Mouse (Mus musculus): ENCODE measurements at regions not wholly inside any gene's neighbourhood (a gene's known extent, or its start where the extent isn't known, plus 50 kb on each side); places are given as distances from the start of the nearest gene placed in this dataset.

DNA sequence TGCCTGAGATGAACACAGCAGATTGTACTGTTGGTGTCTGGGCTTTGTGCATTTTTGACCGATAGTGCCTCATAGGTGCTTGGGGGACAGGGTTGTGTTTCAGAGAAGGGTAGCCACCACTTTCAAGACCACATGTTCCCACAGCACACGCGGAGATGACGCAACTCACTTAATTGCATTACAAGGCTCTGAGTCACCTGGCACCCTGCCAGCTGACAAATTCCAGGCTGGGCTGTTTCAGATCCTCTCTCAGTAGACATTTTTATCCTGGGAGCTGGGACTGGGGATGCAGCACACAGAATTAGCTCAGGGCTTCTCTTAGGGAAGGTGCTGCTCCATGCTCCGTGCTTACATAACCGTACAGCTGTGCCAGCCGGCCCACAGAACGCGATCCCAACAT, 83.1 kb upstream of the Nap1l1 start:
- Histone ChIP-seq H3K9me3 (ENCODE audit: control insufficient read depth, insufficient read depth, low read depth, low read length) (no peaks in the 10 kb centered on the region), H3K36me3 (ENCODE audit: control insufficient read depth, insufficient read depth, low read length, poor library complexity, severe bottlenecking) (no peaks in the 10 kb centered on the region), H3K4me3 (ENCODE audit: insufficient read depth in 1 of 2, low read depth in 1 of 2, low read length in 2 of 2, poor library complexity in 1 of 2, severe bottlenecking in 1 of 2) (no peak overlapping the region), H3K4me1 (ENCODE audit: control insufficient read depth in 2 of 2, insufficient read depth in 2 of 2, low read length in 2 of 2, poor library complexity in 1 of 2) (0 out of 4 replicates have a peak, but pooled peaks cover 0 to 2% of the 10 kb centered on the region in 2 experiments), H3K27ac (ENCODE audit: insufficient read depth, low read depth, low read length, poor library complexity, severe bottlenecking) (no peak overlapping the region), H3K9ac (ENCODE audit: insufficient read depth, low read depth, low read length, poor library complexity, severe bottlenecking) (no peak overlapping the region)
- DNase-seq (ENCODE audit: low read depth, low spot score) = peak; percentile 68
- in situ Hi-C loops (cut with MboI; ENCODE audit: low sequenced_read_pairs in 2 of 2, unreplicated experiment in 2 of 2) = no loop called here
- TF ChIP-seq CHD2 (IDR thresholded peaks at IDR 0.05; ENCODE audit: low read depth, low read length) (no peak), ZNF384 (IDR thresholded peaks at IDR 0.05; ENCODE audit: low read depth, low read length) (no peak), ZC3H11A (IDR thresholded peaks at IDR 0.05; ENCODE audit: borderline replicate concordance, low read depth, low read length) (no peak), MAFK (IDR thresholded peaks at IDR 0.05; ENCODE audit: insufficient read depth, low read depth, low read length) (no peak), HCFC1 (IDR thresholded peaks at IDR 0.05; ENCODE audit: borderline replicate concordance, insufficient read depth, low read length) (no peak)

DNA sequence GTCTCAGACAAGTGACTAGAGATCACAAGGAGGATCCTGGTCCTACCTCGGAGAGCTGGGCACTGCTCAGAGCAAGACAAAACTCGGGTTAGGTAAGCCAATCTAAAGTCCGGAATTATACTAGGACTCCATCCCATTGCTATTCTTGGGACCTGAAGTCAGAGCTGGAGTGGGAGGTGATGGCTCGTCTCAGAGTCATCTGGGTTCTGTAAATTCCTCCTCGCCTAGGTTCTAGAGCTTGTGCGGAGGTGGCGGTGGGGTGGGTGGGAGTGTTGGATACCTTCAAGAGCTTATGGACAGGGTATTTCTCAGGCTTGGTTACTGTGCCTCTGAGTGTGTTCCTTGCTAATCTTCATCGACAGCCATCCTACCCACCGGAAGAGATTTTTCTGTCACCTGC, 78.6 kb upstream of the Nap1l1 start:
- H3K36me3 ChIP-seq (ENCODE audit: control insufficient read depth, insufficient read depth, low read length, poor library complexity, severe bottlenecking) = no peaks in the 10 kb centered on the region
- in situ Hi-C loops (cut with MboI; ENCODE audit: low sequenced_read_pairs in 2 of 2, unreplicated experiment in 2 of 2) = no loop called here
- no peak for DNase-seq (ENCODE audit: low read depth, low spot score)
- no peak overlapping the region for H3K4me3 ChIP-seq (ENCODE audit: insufficient read depth in 1 of 2, low read depth in 1 of 2, low read length in 2 of 2, poor library complexity in 1 of 2, severe bottlenecking in 1 of 2)
- no peaks in the 10 kb centered on the region for H3K9me3 ChIP-seq (ENCODE audit: control insufficient read depth, insufficient read depth, low read depth, low read length)
- no peak overlapping the region for H3K9ac ChIP-seq (ENCODE audit: insufficient read depth, low read depth, low read length, poor library complexity, severe bottlenecking)
- TF ChIP-seq ZC3H11A (IDR thresholded peaks at IDR 0.05; ENCODE audit: borderline replicate concordance, low read depth, low read length) (no peak), HCFC1 (IDR thresholded peaks at IDR 0.05; ENCODE audit: borderline replicate concordance, insufficient read depth, low read length) (no peak), ZNF384 (IDR thresholded peaks at IDR 0.05; ENCODE audit: low read depth, low read length) (no peak), MAFK (IDR thresholded peaks at IDR 0.05; ENCODE audit: insufficient read depth, low read depth, low read length) (no peak), CHD2 (IDR thresholded peaks at IDR 0.05; ENCODE audit: low read depth, low read length) (no peak)
- H3K27ac ChIP-seq (ENCODE audit: insufficient read depth, low read depth, low read length, poor library complexity, severe bottlenecking) = no peak overlapping the region
- peaks cover 0 to 2% of the 10 kb centered on the region in 2 experiments; a peak in 1 of 4 replicates for H3K4me1 ChIP-seq (ENCODE audit: control insufficient read depth in 2 of 2, insufficient read depth in 2 of 2, low read length in 2 of 2, poor library complexity in 1 of 2)

DNA sequence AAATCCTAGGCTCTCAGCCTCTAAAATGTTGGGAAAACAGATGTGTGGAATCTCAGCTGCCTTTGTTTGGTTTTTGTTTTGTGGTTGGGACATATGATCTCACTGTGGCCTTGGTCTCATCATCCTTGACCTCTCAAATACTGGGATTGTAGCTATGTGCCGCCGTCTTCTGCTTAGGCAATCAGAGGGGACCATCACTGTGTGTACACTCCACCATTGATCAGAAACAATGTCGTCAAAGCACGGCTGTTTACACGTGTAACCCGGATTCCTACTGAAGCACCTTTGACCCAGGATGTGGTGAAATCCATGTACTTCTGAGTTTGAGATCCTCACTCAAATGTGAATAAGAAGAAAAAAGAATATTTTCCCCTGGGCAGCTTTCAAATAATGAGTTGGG, 68.0 kb upstream of the Nap1l1 start:
- no peak overlapping the region for H3K27ac ChIP-seq (ENCODE audit: insufficient read depth, low read depth, low read length, poor library complexity, severe bottlenecking)
- DNase-seq (ENCODE audit: low read depth, low spot score) = no peak
- no peaks in the 10 kb centered on the region for H3K36me3 ChIP-seq (ENCODE audit: control insufficient read depth, insufficient read depth, low read length, poor library complexity, severe bottlenecking)
- H3K4me3 ChIP-seq (ENCODE audit: insufficient read depth in 1 of 2, low read depth in 1 of 2, low read length in 2 of 2, poor library complexity in 1 of 2, severe bottlenecking in 1 of 2) = no peak overlapping the region
- 0 out of 2 replicates have a peak, but pooled peaks cover 2% of the 10 kb centered on the region for H3K9me3 ChIP-seq (ENCODE audit: control insufficient read depth, insufficient read depth, low read depth, low read length)
- in situ Hi-C loops (cut with MboI; ENCODE audit: low sequenced_read_pairs in 2 of 2, unreplicated experiment in 2 of 2) = no loop called here
- H3K4me1 ChIP-seq (ENCODE audit: control insufficient read depth in 2 of 2, insufficient read depth in 2 of 2, low read length in 2 of 2, poor library complexity in 1 of 2) = peaks cover 4 to 9% of the 10 kb centered on the region in 2 experiments; a peak in 3 of 4 replicates
- TF ChIP-seq CHD2 (IDR thresholded peaks at IDR 0.05; ENCODE audit: low read depth, low read length) (no peak), HCFC1 (IDR thresholded peaks at IDR 0.05; ENCODE audit: borderline replicate concordance, insufficient read depth, low read length) (no peak), ZNF384 (IDR thresholded peaks at IDR 0.05; ENCODE audit: low read depth, low read length) (no peak), MAFK (IDR thresholded peaks at IDR 0.05; ENCODE audit: insufficient read depth, low read depth, low read length) (no peak), ZC3H11A (IDR thresholded peaks at IDR 0.05; ENCODE audit: borderline replicate concordance, low read depth, low read length) (no peak)
- H3K9ac ChIP-seq (ENCODE audit: insufficient read depth, low read depth, low read length, poor library complexity, severe bottlenecking) = no peak overlapping the region

DNA sequence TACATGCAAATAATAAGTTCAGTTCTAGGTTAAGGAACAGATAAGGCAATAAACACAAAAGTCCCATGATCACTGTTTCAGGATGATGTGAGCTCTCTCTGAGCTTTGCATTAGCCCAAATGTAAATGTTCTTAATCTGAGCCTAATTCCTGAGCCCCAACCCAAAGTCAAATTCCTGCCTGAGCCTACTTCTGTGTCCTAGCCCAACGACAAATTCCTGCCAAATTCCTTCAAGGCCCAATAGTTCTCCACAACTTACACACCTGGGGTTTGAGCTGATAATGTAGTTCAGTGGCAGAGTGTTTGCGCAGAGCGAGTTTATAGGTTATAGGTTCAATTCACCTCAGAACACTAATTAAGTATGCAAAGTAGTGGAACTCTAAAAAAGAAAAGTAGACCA, 64.1 kb upstream of the Nap1l1 start:
- Histone ChIP-seq H3K9ac (ENCODE audit: insufficient read depth, low read depth, low read length, poor library complexity, severe bottlenecking) (no peak overlapping the region), H3K9me3 (ENCODE audit: control insufficient read depth, insufficient read depth, low read depth, low read length) (0 out of 2 replicates have a peak, but pooled peaks cover 2% of the 10 kb centered on the region), H3K36me3 (ENCODE audit: control insufficient read depth, insufficient read depth, low read length, poor library complexity, severe bottlenecking) (no peaks in the 10 kb centered on the region), H3K27ac (ENCODE audit: insufficient read depth, low read depth, low read length, poor library complexity, severe bottlenecking) (peak overlapping the region; percentile 14; the same call in 1 of the 2 replicates), H3K4me3 (ENCODE audit: insufficient read depth in 1 of 2, low read depth in 1 of 2, low read length in 2 of 2, poor library complexity in 1 of 2, severe bottlenecking in 1 of 2) (no peak overlapping the region), H3K4me1 (ENCODE audit: control insufficient read depth in 2 of 2, insufficient read depth in 2 of 2, low read length in 2 of 2, poor library complexity in 1 of 2) (peaks cover 4 to 18% of the 10 kb centered on the region in 2 experiments; a peak in 3 of 4 replicates)
- in situ Hi-C loops (cut with MboI; ENCODE audit: low sequenced_read_pairs in 2 of 2, unreplicated experiment in 2 of 2) = no loop called here
- DNase-seq (ENCODE audit: low read depth, low spot score) = no peak
- TF ChIP-seq MAFK (IDR thresholded peaks at IDR 0.05; ENCODE audit: insufficient read depth, low read depth, low read length) (no peak), CHD2 (IDR thresholded peaks at IDR 0.05; ENCODE audit: low read depth, low read length) (no peak), ZC3H11A (IDR thresholded peaks at IDR 0.05; ENCODE audit: borderline replicate concordance, low read depth, low read length) (no peak), ZNF384 (IDR thresholded peaks at IDR 0.05; ENCODE audit: low read depth, low read length) (no peak), HCFC1 (IDR thresholded peaks at IDR 0.05; ENCODE audit: borderline replicate concordance, insufficient read depth, low read length) (no peak)

All from ES-E14 (cell line).